In the genomic region with DNA sequence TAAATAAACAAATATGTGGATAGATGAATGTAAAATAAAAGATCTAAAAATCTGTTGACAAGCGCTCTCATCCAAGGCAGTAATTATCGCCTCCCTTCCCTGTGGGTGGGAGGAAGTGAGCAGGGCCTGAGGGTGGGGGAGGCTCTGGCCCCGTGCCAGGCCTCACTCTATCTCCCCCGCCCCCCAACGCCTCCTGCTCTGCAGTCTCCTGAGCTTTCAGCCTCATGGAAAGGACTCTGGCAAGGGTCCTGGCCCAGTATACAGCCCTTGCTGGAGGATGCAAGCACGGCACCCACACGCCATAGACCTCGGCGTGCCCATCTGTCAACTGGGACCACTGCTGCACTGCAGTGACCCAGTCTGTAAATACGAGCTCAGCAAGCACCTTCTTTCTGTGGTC, we compare ENCODE assay signal across 18 mouse cellular contexts.
DNase-seq lines count a peak whose midpoint lies in the region; ATAC-seq lines count a peak whose summit lies in the region.
"Had no signal": no experiment of that assay in that cellular context is flagged by ENCODE, and none has a peak within 500 bp of the region (broad histone marks: within the 10 kb centered on the region; RNA-seq: fewer than 3 reads in every experiment).

No protein-coding gene starts in this region.

- H3K4me3 ChIP-seq in midbrain, embryonic 16.5 days (ENCODE audit: low read depth, low read length) = no peak overlapping the region
- no peak overlapping the region for H3K4me3 ChIP-seq in midbrain, embryonic 11.5 days (ENCODE audit: low read depth, low read length)
- H3K4me3 ChIP-seq: heart, embryonic 12.5 days; hindbrain, embryonic 10.5 days had no signal

- intact Hi-C loops in left cerebral cortex, postnatal 36 days (cut with DNase I) = no loop called here

- H3K4me2 ChIP-seq in midbrain, embryonic 16.5 days (ENCODE audit: low read length) = no peak overlapping the region
- no peak overlapping the region for H3K4me2 ChIP-seq in midbrain, embryonic 11.5 days
- H3K4me2 ChIP-seq: heart, embryonic 12.5 days had no signal

- 67% methylated on average over 10 of the region's 10 CpGs for WGBS in midbrain, embryonic 16.5 days
- WGBS in midbrain, embryonic 11.5 days = 80% methylated on average over 10 of the region's 10 CpGs

- peaks cover 5% of the 10 kb centered on the region; the same call in 1 of the 2 replicates for H3K4me1 ChIP-seq in midbrain, embryonic 16.5 days (ENCODE audit: control insufficient read depth, insufficient read depth, low read length)
- peaks cover 4% of the 10 kb centered on the region for H3K4me1 ChIP-seq in midbrain, embryonic 11.5 days (ENCODE audit: control insufficient read depth, insufficient read depth, low read length)

- no peak overlapping the region for H3K9ac ChIP-seq in midbrain, embryonic 16.5 days (ENCODE audit: low read depth, low read length)
- no peak overlapping the region for H3K9ac ChIP-seq in midbrain, embryonic 11.5 days (ENCODE audit: low read length)
- H3K9ac ChIP-seq: heart, embryonic 12.5 days had no signal

- H3K27ac ChIP-seq in midbrain, embryonic 16.5 days (ENCODE audit: low read length) = no peak overlapping the region
- no peak overlapping the region for H3K27ac ChIP-seq in midbrain, embryonic 11.5 days (ENCODE audit: low read depth, low read length)
- H3K27ac ChIP-seq: hindbrain, embryonic 10.5 days had no signal

- H3K9me3 ChIP-seq in midbrain, embryonic 16.5 days (replicated peaks; ENCODE audit: control insufficient read depth, low read length, poor library complexity, severe bottlenecking) = no peaks in the 10 kb centered on the region
- H3K9me3 ChIP-seq in midbrain, embryonic 11.5 days (ENCODE audit: control insufficient read depth, low read length) = no peaks in the 10 kb centered on the region
- H3K9me3 ChIP-seq: heart, embryonic 12.5 days; hindbrain, embryonic 10.5 days had no signal

- H3K27me3 ChIP-seq in midbrain, embryonic 16.5 days (ENCODE audit: control insufficient read depth, insufficient read depth, low read depth, low read length) = no peaks in the 10 kb centered on the region
- no peaks in the 10 kb centered on the region for H3K27me3 ChIP-seq in midbrain, embryonic 11.5 days (ENCODE audit: control insufficient read depth, insufficient read depth, low read length)

- no peaks in the 10 kb centered on the region for H3K36me3 ChIP-seq in midbrain, embryonic 16.5 days (ENCODE audit: control insufficient read depth, insufficient read depth, low read length)
- no peaks in the 10 kb centered on the region for H3K36me3 ChIP-seq in midbrain, embryonic 11.5 days (ENCODE audit: control insufficient read depth, insufficient read depth, low read length)
- H3K36me3 ChIP-seq: G1E; heart, embryonic 12.5 days; hindbrain, embryonic 10.5 days had no signal

- no peak for DNase-seq in frontal cortex, postnatal 25 days (ENCODE audit: low spot score in 2 of 2)
- DNase-seq in midbrain, embryonic 11.5 days (ENCODE audit: low spot score, missing footprints) = no peak
- peak; percentile 32 to 40 for DNase-seq in left cerebral cortex, postnatal 36 days (ENCODE audit: low spot score in 2 of 2)
- no peak for DNase-seq in cerebellum, postnatal 14 days
- DNase-seq in gastrocnemius, adult 8-10 months (ENCODE audit: low spot score in 2 of 2) = no peak
- DNase-seq in thymus, postnatal 36 days = no peak
- DNase-seq: adrenal gland, postnatal 25 days; B cell, adult 2 months; cerebellum, adult 18-20 months; gastrocnemius, postnatal 14 days; lung, postnatal 4 days; spleen, adult 18-20 months had no signal

- peak; percentile 44; the same call in 1 of the 2 replicates for ATAC-seq in frontal cortex, adult (ENCODE audit: low TSS enrichment)
- ATAC-seq in midbrain, embryonic 16.5 days = 0 out of 2 replicates have a peak, but pooled peaks have one; percentile 34
- ATAC-seq in midbrain, embryonic 11.5 days (ENCODE audit: low FRiP score) = no peak
- ATAC-seq: intestine, postnatal 0 days had no signal

Comparison
In these comparisons a context has a peak if more than half of its experiments do, and no peak if none do; other contexts are left out.
1. DNase-seq: peak in left cerebral cortex, postnatal 36 days (2 of 2); none in frontal cortex, postnatal 25 days (0 of 2), midbrain, embryonic 11.5 days (single experiment), cerebellum, postnatal 14 days (0 of 2), gastrocnemius, adult 8-10 months (0 of 2) and thymus, postnatal 36 days (0 of 2).